Mouse (Mus musculus) layer of hippocampus, postnatal 25 days (tissue): ENCODE measurements around the gene Olfr479. TPM values are rescaled to one million over a fixed set of nuclear protein-coding genes. Genes with fewer than 3 reads are reported as not detected.
"Not testable (repeated sequence)": the region's sequence is repeated elsewhere in the genome, so short reads cannot be mapped to it uniquely, and the experiment has no call there.

Source experiments
- DNase-seq, 2 experiments: peaks; one replicate each; pipeline ENCODE4 v3.0.0; 2022; ENCODE audit warnings: mixed read lengths in 2 of 2, low spot score in 1 of 2; ENCODE audit errors: extremely low spot score in 1 of 2
- total RNA-seq, 2 experiments: library from RNA; stranded (reverse); gene quantifications; 2 replicates each; pipeline ENCODE4 v1.2.3; 2021

Gene Olfr479
- not detected for total RNA-seq

GRCm38 (mm10) chr7:108050393-108050792 is at the start of gene Olfr479:
Gene Olfr479 (plus strand): TSS chr7:108050693.
- no peak for DNase-seq

DNA sequence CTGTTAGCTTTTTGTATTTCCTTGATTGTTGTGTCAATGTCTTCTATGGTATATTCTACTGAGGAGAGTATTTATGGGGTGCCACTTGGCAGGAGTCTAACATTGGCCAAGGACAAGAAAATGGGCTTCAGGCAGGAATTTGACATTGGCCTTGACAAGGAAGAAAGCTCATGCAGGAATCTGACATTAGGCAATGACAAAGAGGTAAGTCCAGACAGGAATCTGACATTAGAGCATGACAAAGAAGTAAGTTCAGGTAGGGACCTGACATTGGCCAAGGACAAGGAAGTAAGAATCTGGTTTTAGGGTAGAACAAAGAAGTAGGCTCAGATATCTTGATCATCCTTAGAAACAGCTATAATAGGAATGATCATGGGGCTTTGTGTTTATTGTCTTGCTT is 36.2 kb upstream of the Olfr479 start:
- not testable (repeated sequence) for DNase-seq

- DNase-seq = no peak
Observed at GRCm38 (mm10) chr7:108033889-108034288, 16.6 kb upstream of the Olfr479 start, which contains the start of gene Olfr478. Gene Olfr478 (minus strand): TSS chr7:108033989.

GRCm38 (mm10) chr7:108067246-108067645 is 16.8 kb downstream of the Olfr479 start, which contains the start of gene Olfr480:
Gene Olfr480 (minus strand): TSS chr7:108067346.
- no peak for DNase-seq

DNA sequence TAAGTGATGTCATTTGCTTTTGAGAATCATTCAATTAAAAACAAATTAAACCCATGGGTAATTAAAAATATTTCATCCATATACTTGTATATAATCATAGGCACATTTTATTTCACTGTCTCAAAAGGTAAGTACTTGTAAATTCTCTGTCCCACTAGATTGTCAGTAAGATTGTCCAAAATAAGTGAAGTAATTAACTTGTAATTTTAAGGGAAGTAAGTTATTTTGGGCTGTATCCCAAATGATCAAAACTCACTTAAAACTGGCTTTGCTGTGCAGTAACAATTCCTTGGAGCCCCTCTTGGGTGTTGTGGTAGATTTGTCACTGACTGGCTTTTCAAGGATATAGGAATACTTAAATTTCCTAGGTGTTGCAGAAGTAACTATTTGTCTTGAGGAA is 29.1 kb downstream of the Olfr479 start, which contains the start of gene Olfr481:
TSS of gene Olfr481 (plus strand) at position 301 of the 400 bp plus-strand sequence.
- no peak for DNase-seq

GRCm38 (mm10) chr7:108097486-108097885 is 47.0 kb downstream of the Olfr479 start, which contains the start of gene Olfr482:
Gene Olfr482 (minus strand): TSS chr7:108097586.
- no peak for DNase-seq

DNA sequence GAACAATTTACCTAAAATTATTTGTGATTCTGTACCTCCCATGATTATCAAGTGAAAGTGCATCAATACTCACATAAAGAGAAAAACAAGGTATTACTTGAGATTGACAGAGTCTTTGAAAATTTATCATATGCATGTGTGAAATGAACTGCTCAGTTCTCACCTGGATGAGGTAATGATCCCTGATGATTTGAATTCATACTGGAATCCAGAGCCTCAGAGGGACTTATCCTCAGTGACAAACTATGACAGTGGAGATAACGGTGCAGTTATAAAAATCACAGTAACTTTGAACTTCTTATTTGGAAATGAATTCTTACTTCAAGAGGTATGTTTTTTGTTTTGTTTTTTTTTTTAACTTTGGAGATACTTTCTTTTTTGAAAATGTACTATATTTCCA is 50.1 kb downstream of the Olfr479 start, which contains the start of gene Olfr483:
TSS of gene Olfr483 (plus strand) at position 301 of the 400 bp plus-strand sequence.
- DNase-seq = no peak

Other genes with a start within 250 kb of the Olfr479 start
- not detected for gene Ovch2, start 249.5 kb upstream of the Olfr479 start, total RNA-seq
- gene Olfr467, start 238.4 kb upstream of the Olfr479 start, total RNA-seq = not detected
- not detected for gene Olfr469, start 225.2 kb upstream of the Olfr479 start, total RNA-seq
- not detected for gene Olfr470, start 203.2 kb upstream of the Olfr479 start, total RNA-seq
- not detected for gene Olfr472, start 152.8 kb upstream of the Olfr479 start, total RNA-seq
- not detected for gene Olfr473, start 120.2 kb upstream of the Olfr479 start, total RNA-seq
- gene Olfr474, start 96.0 kb upstream of the Olfr479 start, total RNA-seq = not detected
- gene Olfr476, start 85.9 kb upstream of the Olfr479 start, total RNA-seq = not detected
- not detected for gene Olfr477, start 64.0 kb upstream of the Olfr479 start, total RNA-seq
- gene Olfr478, start 16.7 kb upstream of the Olfr479 start, total RNA-seq = not detected
- gene Olfr480, start 16.7 kb downstream of the Olfr479 start, total RNA-seq = not detected
- gene Olfr481, start 29.2 kb downstream of the Olfr479 start, total RNA-seq = not detected
- gene Olfr482, start 46.9 kb downstream of the Olfr479 start, total RNA-seq = 1 to 10 TPM; 1.6 to 1.8 TPM
- gene Olfr483, start 50.2 kb downstream of the Olfr479 start, total RNA-seq = not detected
- gene Olfr484, start 76.8 kb downstream of the Olfr479 start, total RNA-seq = not detected
- gene Olfr485, start 109.2 kb downstream of the Olfr479 start, total RNA-seq = not detected
- not detected for gene Olfr486, start 122.0 kb downstream of the Olfr479 start, total RNA-seq
- gene Olfr487, start 163.9 kb downstream of the Olfr479 start, total RNA-seq = not detected
- not detected for gene Olfr488, start 207.7 kb downstream of the Olfr479 start, total RNA-seq
- gene Olfr490, start 238.2 kb downstream of the Olfr479 start, total RNA-seq = not detected